In the genomic region with DNA sequence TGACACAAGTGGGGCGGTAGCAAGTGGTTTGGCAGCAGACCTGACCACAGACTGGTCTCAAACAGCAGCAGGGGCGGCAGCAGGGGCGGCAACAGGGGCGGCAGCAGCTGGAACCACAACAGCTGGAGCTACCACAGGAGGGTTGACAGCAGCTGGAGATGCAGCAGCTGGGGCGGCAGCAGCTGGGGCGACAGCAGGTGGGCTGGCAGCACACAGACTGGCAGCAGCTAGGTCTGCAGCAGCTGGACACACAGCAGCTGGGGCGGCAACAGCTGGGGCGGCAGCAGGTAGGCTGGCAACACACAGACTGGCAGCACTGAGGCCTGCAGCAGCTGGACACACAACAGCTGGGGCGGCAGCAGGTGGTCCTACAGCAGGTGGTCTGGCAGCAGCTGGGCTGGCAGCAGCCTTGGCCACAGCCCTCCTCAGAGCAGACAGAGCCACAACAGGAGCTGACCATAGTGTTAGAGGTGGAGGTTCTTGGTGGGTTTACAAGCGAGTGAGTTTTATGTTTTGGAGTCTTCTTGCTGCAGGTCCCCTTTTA, we compare ENCODE assay signal across 15 mouse cellular contexts. TPM values are rescaled to one million over a fixed set of nuclear protein-coding genes. Genes with fewer than 3 reads are reported as not detected.
A peak's percentile ranks its signal among the peaks of the same experiment; 100 is the strongest.
DNase-seq lines count a peak whose midpoint lies in the region; TF ChIP-seq lines count a peak whose summit lies in the region.
"Not testable (repeated sequence)": the region's sequence is repeated elsewhere in the genome, so short reads cannot be mapped to it uniquely, and the experiment has no call there.
"Had no signal": no experiment of that assay in that cellular context is flagged by ENCODE, and none has a peak within 500 bp of the region (broad histone marks: within the 10 kb centered on the region; RNA-seq: fewer than 3 reads in every experiment).

A gene (minus strand): TSS at position 494 of the 544 bp plus-strand sequence.

- H3K4me1 ChIP-seq in forebrain, embryonic 10.5 days, result not testable (repeated sequence)

- 0 out of 2 replicates have a peak within 1 kb of the TSS, but pooled peaks have one; percentile 20 for H3K27ac ChIP-seq in forebrain, embryonic 10.5 days

- H3ac ChIP-seq in myocyte (ENCODE audit: control insufficient read depth, insufficient read length), result not testable (repeated sequence)

- not testable (repeated sequence) for H3K4me3 ChIP-seq in forebrain, embryonic 10.5 days; myocyte

- not testable (repeated sequence) for H3K79me2 ChIP-seq in myocyte (ENCODE audit: control insufficient read depth, insufficient read depth)

- H3K4me2 ChIP-seq in myocyte (ENCODE audit: low read depth), result not testable (repeated sequence)

- H3K36me3 ChIP-seq in forebrain, embryonic 10.5 days (replicated peaks); myocyte (ENCODE audit: control insufficient read depth, insufficient read depth): not testable (repeated sequence)

- not testable (repeated sequence) for H3K27me3 ChIP-seq in forebrain, embryonic 10.5 days (ENCODE audit: poor library complexity, severe bottlenecking); myocyte (ENCODE audit: control insufficient read depth, insufficient read depth, insufficient read length)

- not testable (repeated sequence) for TF ChIP-seq POLR2A in myocyte (IDR thresholded peaks at IDR 0.05; ENCODE audit: insufficient read length, low read depth)

- DNase-seq in 3T3-L1 (ENCODE audit: low read depth, low spot score) (peak; percentile 23), R1 (ENCODE audit: low read depth, low spot score) (peak; percentile 10)
- DNase-seq in cerebellum, adult 11-12 months, result peak; percentile 1
- not testable (repeated sequence) for DNase-seq in forebrain, embryonic 10.5 days (ENCODE audit: extremely low spot score, low spot score)

- H3K9me3 ChIP-seq in forebrain, embryonic 10.5 days, result not testable (repeated sequence)

- WGBS in forebrain, embryonic 10.5 days, result 64% methylated on average over 10 of the region's 10 CpGs

TF ChIP-seq in myocyte, 11 proteins besides CTCF, POLR2A, EP300 and RAD21:
- TF ChIP-seq MYOG (IDR thresholded peaks at IDR 0.05; ENCODE audit: control insufficient read depth in 1 of 3, insufficient read depth in 1 of 3, insufficient read length in 2 of 3, low read depth in 2 of 3) (peak in 1 of 3 experiments; percentile 67), TCF3 (IDR thresholded peaks at IDR 0.05; ENCODE audit: insufficient read length, low read depth) (peak; percentile 21), MYOD1 (IDR thresholded peaks at IDR 0.05; ENCODE audit: control insufficient read depth in 1 of 3, insufficient read length in 2 of 3, low read depth in 2 of 3) (peak in 2 of 3 experiments; percentile 63 to 75), TCF12 (IDR thresholded peaks at IDR 0.05; ENCODE audit: insufficient read depth, poor library complexity, severe bottlenecking) (peak; percentile 40)

RNA-seq across cellular contexts. Expression of the gene that starts here (rescaled TPM):
- polyA plus RNA-seq in forebrain, embryonic 10.5 days (2016; fragmentation: Nextera tagmentation; extraction: Ambion mirVana), result not detected in 2 replicates
- polyA plus RNA-seq in myocyte (2012; fragmentation: generic; extraction: Trizol), result not detected
- polyA plus RNA-seq: activated CD4-positive, CD25-positive, alpha-beta regulatory T cell, adult 4 months; CD4-positive, CD25-positive, alpha-beta regulatory T cell, adult 4 months; embryonic facial prominence, embryonic 11.5 days; embryonic facial prominence, embryonic 13.5 days; forebrain, embryonic 12.5 days; forebrain, embryonic 14.5 days; forebrain, embryonic 16.5 days; frontal cortex, adult 2 months; G1E; Patski had no signal
